Mouse (Mus musculus) lung, postnatal 4 days (tissue): Measurements from ENCODE around the gene Rhot2.

Experiments used
- DNase-seq, 2 experiments: peaks; one replicate each; pipeline ENCODE4 v3.0.0; 2021

Rhot2 gene

GRCm38 (mm10) chr17:25844396-25844901 lies at the start of gene Rhot2:
Gene Rhot2, minus strand, starts transcription at chr17:25844851.
- peak; percentile 96 for DNase-seq

GRCm38 (mm10) chr17:25893975-25894617 lies 49.4 kb upstream of the Rhot2 start:
- peak; percentile 68 to 80 for DNase-seq

GRCm38 (mm10) chr17:25888837-25889236 lies 44.2 kb upstream of the Rhot2 start:
- DNase-seq: no peak

GRCm38 (mm10) chr17:25887467-25887866 lies 42.8 kb upstream of the Rhot2 start:
- DNase-seq: peak; percentile 46 to 78

GRCm38 (mm10) chr17:25886806-25887205 lies 42.2 kb upstream of the Rhot2 start:
- DNase-seq: no peak

GRCm38 (mm10) chr17:25885636-25886035 lies 41.0 kb upstream of the Rhot2 start:
- DNase-seq: peak in 1 of 2 experiments; percentile 38

GRCm38 (mm10) chr17:25883824-25884223 lies 39.2 kb upstream of the Rhot2 start:
- DNase-seq: no peak

- no peak for DNase-seq
Measured at GRCm38 (mm10) chr17:25883268-25883667, 38.6 kb upstream of the Rhot2 start.

GRCm38 (mm10) chr17:25882306-25882705 lies 37.7 kb upstream of the Rhot2 start:
- no peak for DNase-seq

GRCm38 (mm10) chr17:25881691-25882090 lies 37.0 kb upstream of the Rhot2 start:
- no peak for DNase-seq

- no peak for DNase-seq
Measured at GRCm38 (mm10) chr17:25880913-25881641, 36.4 kb upstream of the Rhot2 start.

GRCm38 (mm10) chr17:25880196-25880910 lies 35.7 kb upstream of the Rhot2 start, which contains the start of gene Wfikkn1:
Gene Wfikkn1, minus strand, starts transcription at chr17:25880858.
- no peak for DNase-seq

- no peak for DNase-seq
Measured at GRCm38 (mm10) chr17:25879750-25880149, 35.1 kb upstream of the Rhot2 start.

- DNase-seq: peak in 1 of 2 experiments; percentile 38
Measured at GRCm38 (mm10) chr17:25879261-25879660, 34.6 kb upstream of the Rhot2 start.

- no peak for DNase-seq
Measured at GRCm38 (mm10) chr17:25878611-25879180, 34.0 kb upstream of the Rhot2 start.

- DNase-seq: no peak
Measured at GRCm38 (mm10) chr17:25877741-25878610, 33.3 kb upstream of the Rhot2 start.

GRCm38 (mm10) chr17:25877025-25877424 lies 32.4 kb upstream of the Rhot2 start:
- no peak for DNase-seq

GRCm38 (mm10) chr17:25876347-25876915 lies 31.8 kb upstream of the Rhot2 start:
- no peak for DNase-seq

- DNase-seq: peak; percentile 91 to 92
Measured at GRCm38 (mm10) chr17:25875171-25876136, 30.8 kb upstream of the Rhot2 start.

GRCm38 (mm10) chr17:25874721-25875170 lies 30.1 kb upstream of the Rhot2 start, which contains the start of gene Mettl26:
Gene Mettl26, plus strand, starts transcription at chr17:25875074.
- DNase-seq: peak; percentile 90 to 93
